Mouse (Mus musculus) gastrocnemius, adult 8-10 months (tissue): Measurements from ENCODE around the gene Adam12. TPM values are rescaled to one million over a fixed set of nuclear protein-coding genes. Genes with fewer than 3 reads are reported as not detected.

ENCODE experiments used
- DNase-seq, 2 experiments: peaks; one replicate each; pipeline ENCODE4 v3.0.0; 2022; ENCODE audit warnings: low spot score in 2 of 2
- total RNA-seq, 4 experiments: library from RNA; stranded (reverse); gene quantifications; 2 replicates each; pipeline ENCODE4 v1.2.4; 2022

The Adam12 gene
- total RNA-seq, 4 experiments from 2014 or later = 0.19 to 0.44 (median 0.40) TPM; not detected in 1

DNA sequence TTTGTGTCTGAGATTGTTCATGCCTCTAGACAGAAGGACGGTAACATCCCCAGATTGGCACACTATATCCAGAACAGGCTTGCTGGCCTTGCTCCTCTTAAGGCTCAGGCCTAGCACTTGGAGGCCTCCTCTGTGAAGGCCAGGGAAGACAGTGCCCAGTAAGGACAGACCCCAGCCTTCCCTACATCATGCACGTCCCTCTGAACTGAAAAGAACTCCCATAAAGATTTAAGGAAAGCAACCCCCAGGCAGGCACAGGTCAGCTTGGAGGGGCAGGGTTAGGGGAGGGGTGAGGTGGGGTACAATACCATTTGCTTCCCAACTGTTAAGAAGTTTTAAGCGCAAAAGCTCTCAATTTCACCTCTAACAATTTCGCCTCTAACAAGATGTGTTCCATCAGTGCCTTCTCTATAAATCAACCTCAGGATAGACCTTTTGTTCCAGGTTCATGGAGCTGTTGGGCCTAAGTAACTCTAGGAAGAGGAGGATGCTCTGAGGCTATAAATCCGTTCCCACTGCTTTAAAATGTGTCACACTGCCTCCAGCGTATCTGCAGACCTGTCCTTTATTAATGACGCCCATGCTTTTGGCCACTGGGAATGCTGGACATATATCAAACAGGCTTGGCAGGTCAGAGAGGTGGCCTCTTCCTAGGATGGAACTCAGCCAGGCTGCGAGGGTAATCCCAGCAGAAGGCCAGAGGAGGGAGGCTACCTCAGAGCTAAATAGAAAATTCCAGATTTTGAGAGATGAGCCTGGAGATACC, 150.5 kb downstream of the Adam12 start:
- no peak for DNase-seq

DNA sequence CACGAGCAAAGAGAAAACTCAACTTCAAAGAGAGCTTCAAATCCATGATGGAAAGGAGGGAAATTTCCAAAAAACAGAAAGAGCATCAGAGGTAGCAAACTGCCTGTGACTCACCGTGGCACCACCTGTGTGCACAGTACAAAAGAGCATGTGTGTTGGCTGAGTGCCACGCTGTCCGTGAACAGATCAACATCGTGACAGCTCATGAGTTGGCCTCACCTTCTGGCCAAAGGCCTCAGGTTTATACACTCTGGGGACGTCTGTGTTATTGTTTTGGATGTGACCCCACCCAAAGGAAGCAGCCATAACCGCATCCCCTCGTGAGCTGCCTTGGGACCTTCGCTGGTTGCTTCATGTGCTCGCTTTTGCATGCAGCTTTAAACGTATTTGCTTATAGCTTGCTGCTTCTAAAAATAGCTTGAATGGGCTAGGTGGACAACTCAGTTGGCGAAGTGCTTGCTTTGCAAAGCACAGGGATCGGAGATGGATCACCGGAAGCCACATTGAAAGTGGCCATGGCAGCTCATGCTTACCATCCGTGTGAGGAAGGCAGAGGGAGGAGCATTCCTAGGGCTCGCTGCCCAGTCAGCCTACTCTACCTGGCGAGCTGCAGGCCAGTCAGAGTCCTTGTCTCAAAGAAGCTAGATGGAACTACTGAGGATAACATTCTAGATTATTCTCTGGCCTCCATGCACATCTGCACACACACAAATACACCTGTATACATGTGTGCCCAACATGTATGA, 151.8 kb downstream of the Adam12 start:
- DNase-seq = no peak

DNA sequence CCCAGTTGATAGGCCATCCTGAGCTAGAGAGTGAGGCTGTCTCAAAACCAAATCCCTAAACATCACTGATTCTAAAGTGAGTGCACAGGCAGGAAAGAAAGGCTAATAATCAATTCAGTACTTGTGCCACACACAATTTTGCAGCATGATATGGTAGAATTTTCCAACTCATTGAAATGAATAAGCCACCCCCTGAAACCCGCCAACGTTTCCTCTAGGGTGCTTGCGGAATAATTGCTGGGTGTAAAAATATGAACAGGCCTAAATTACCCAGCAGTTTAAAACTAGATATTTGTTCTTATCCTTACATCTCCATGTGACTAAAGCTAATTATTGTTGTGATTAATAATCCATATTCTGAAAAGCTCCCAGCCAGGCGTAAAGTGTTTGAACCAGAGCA, 154.3 kb downstream of the Adam12 start:
- no peak for DNase-seq

DNA sequence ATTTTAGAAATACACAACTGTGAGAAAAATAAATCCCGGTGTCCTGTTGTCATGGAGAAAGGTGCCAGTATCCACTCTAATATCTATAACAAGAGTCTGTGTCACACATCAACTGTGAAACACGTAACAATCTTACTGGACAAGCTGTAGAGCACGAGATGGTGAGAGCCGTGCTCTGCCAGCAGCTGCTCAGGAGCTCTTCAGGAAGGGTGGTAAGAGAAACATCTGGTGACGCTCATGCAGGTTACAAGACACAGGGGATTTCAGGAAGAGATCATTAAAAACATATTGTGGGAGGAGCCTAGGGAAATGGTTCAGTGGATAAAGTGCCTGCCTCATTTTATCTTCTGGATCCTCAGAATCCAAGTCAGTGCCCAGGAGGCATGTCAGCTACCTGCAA, 158.9 kb downstream of the Adam12 start:
- DNase-seq = no peak

DNA sequence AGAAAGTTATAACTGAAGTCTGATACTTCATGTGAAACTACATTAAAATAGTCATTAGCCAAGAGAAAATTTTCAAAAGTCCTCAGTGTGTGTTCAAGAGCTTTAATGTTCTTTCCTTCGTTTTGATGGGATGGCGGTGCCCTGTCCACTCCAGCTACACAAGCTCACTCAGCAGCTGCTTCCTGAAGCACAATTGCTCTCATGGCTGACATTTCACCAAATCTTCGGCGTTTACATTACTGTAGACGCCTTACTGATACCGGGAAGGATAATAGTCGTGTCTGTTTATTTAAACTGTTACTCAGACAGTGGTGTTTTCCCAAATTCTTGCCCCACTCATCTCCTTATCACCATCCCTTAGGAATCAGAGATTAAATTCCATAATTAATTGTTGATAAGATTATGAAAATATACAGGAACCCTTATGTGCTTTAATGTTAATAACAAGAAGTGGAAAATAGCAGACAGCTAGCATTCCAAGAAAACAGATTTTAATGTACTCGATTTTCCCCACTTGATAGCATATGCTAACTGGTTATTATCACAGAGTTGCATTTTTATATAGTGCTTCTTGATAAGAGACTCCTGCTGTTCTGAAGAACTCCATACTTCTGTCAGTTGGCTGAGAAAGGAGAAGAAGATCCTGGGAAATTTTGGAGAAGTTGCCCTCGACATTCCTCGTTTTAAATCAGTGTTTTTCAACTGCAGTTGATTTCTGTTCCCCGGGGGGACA, 160.6 kb downstream of the Adam12 start:
- no peak for DNase-seq

DNA sequence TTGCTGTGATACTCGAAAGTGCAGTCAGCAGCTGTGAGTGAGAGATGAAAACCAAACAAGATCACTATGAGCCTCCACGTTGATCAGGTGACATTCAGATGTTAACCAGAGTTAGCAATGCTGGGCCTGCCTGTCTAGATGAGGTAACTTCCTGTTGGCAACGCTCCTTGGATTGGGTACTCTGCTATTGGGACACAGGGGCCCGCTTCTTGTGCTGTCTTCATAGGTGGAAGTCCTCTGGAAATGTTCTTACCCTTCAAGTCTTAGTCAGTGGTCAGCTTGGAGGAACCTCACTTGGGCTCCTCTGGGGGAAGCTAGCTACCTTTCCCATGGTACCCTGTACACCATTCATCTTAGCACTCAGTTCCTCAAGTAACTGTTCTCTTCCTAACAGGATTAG, 169.3 kb downstream of the Adam12 start:
- no peak for DNase-seq

DNA sequence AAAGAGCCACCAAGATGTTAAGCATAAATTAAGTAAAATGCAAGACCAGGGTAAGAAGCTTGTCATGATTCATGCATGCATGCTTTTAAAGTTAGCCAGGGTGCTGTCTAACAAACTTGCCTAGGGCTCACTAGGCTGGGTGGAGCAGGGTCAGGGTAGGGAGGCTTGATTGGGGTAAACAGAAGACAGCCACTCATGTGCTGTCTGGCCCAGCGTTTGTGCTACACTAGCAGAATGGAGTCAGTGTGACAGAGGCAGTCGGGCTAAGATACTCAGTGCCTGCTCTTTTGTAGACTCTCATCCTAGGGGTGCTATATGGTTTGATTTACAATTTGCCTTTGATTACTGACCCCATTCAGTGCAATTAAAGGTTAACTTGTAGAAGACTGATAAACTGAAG, 179.5 kb downstream of the Adam12 start:
- no peak for DNase-seq

DNA sequence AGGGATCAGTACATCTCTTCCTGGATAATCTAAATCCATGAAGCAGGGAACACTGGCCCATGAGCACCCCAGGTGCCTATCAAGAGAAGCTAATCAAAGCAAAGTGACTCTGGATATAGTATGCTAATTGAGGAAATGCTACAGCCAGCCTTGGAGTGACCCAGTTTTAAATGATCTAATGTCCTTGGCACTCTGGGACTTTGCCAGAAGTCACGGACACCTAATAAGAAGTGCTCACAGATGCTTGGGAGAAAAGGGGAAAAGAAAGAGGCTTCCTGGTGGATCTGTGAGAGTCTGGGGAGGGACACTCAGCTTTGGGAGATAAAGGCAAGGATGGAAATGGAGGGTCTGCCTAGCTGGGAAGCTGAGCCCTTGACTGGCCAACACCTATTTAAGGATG, 181.6 kb downstream of the Adam12 start:
- DNase-seq = no peak

DNA sequence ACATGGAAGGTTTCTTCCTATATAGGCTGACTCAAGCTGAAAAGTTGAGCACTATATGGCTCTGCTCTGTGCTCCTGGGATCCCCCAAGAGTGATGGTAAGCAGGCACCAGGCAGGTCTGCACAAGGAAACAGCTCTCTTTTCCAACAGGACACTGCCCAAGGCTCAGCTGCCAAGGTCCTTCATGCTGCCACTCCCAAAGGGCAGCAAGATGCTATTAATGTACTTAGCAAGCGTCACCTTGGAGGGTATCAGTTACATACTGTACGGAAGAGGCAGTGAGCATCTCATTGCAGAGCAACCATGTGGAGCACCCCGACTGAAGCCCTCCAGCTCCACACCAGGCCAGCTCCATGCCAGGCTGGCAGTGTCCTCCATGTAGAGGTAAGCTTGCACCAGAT, 185.6 kb downstream of the Adam12 start:
- no peak for DNase-seq

DNA sequence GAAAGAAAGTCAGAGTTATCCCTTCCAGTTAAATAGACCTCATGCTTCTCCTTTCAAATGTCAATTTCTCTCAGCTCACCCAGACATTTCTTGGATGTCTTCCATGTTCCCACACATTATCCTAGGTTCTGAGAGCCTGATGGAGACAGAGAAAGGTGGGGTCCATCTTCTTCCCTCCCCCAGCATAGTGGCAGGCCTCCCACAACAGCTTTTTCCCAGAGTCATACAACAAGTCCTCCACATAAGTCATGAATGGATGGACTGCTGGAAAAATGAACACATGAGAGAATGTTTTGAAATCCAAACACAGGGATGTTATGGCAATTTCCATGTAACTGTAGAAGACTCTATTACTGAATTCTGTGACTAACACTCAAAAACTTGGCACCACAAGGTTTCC, 188.4 kb downstream of the Adam12 start:
- no peak for DNase-seq

DNA sequence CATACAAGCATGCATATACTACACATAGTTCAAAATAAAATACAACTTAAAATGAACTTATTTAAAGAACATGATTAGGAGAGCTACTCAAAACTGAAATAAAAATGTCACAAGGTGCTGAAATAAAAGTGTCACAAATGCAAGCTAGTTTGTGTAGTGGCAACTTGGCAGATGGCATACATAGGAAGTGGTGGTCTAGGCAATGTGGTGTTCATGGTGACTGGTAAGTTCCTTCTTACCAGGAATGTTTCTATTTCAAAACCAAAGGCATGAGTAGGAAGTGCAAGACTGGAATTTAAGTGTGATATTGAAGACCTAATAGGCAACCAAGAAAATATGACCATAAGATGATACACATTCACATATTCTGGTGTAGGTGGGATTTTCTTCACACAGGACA, 189.3 kb downstream of the Adam12 start:
- no peak for DNase-seq

DNA sequence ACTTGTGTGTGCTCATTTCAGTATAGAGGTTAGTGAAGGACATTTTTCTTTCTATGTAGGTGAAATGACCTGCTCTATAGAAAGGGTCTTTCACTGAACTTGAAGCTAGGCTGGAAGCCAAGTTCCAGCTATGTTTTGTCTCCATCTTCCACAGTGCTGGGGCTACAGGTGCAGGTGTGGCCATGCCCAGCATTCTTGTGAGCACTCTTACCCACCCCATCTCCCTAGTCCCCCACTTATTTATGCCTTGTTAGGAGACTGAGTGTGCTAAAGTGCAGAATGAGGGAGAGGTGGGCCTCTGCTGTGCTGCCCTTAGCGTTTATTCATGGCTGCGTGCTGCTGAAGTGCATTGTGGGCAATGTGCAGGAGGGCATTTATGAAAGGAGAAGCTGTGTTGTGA, 198.0 kb downstream of the Adam12 start:
- DNase-seq = no peak

DNA sequence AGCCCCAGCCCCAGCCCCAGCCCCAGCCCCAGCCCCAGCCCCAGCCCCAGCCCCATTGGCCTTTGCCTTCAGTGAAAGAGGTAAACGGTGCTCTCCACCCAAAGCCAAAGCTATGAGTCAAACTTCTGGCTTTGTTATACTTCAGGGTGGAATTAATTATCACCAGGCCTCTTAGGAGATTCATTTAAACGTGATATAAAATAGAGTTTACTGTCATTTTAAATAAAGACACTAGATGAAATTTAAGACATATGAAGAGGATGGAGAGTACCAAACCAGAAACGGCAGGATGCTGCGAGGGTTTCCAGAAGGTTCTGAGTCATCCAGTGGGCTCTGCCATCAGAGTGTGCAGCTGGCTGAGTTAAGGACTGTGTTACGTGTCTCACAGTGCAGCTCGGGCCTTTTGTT, 199.0 kb downstream of the Adam12 start:
- DNase-seq = no peak

DNA sequence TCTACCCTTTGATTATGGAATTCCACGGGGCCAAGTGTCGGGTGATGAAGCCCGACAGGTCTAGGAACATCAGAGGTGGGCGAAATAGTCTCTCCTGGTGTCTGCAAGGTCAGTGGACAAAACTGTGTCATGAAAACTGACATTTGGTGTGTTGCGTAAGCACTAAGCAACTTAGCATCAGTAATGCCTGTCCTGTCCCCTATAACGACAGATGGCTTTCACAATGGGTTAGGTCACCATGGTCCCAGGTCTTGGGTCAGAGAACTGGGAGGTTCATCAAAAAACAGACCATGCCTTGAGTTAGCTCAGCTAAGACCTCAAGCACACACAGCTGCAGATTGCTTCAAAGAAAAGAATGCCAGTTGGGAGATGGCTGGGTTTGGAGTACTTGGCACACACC, 200.2 kb downstream of the Adam12 start:
- no peak for DNase-seq

DNA sequence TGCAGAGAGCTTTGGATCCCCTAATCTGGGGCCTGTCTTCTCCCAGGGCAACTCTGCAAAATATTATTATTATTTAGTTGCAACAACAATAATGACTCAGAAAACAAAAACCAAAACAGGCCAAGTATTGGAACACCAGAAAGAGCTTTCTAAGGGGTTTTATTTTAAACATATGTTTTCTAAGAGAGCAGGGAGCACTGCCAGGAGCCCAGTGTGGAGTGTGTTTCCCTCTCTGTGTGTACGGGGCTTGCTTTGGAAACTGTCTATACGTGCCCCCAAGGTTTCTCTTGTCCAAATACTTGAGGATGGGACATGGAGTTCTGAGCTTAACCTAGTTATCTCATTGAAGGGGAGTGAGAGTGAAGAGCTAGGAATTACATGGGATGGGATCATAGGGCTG, 200.7 kb downstream of the Adam12 start:
- no peak for DNase-seq

DNA sequence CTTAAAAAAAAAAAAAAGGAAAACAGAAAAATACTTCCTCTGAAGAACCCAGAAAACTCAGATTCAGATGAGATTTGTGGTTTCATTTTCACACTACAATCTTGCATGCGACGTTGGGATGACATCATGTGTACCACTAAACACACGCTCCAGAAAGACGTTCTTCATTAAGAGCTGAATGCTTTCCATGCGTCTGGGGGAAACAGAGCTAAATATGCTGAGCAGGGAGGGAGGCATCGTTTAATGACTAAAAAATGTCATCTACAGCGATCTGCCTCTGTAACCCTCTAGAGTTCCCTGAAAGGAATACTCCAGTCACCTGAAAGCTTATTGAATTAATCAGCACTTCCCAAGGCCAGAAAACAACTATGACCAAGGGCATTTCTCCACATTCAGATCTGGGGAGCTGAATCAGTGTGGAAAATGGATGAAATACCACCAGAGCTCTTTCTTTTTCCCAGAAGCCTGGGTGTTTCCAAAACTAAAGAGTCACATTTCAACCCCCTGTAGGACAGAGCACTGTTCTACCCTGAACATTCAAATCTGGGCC, 203.6 kb downstream of the Adam12 start:
- DNase-seq = no peak

DNA sequence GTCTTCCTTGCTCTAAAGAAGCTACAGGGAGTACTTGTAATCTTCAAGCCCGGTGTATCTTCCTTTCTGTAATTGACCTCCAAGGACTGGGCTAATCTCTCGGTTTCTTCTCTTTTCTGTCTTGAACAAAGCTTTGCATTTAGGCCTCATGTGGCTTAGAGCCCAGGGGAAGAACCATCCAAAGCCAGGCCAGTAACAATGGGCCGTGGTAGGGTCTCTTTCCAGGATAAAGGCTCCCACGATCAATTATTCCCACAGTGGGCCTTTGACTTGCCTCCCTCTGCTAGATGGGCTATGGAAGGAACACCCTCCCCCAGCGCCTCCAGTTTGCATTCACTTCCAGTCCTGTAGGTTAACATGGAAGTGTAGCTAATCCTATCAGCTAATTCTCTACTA, 204.9 kb downstream of the Adam12 start:
- no peak for DNase-seq

DNA sequence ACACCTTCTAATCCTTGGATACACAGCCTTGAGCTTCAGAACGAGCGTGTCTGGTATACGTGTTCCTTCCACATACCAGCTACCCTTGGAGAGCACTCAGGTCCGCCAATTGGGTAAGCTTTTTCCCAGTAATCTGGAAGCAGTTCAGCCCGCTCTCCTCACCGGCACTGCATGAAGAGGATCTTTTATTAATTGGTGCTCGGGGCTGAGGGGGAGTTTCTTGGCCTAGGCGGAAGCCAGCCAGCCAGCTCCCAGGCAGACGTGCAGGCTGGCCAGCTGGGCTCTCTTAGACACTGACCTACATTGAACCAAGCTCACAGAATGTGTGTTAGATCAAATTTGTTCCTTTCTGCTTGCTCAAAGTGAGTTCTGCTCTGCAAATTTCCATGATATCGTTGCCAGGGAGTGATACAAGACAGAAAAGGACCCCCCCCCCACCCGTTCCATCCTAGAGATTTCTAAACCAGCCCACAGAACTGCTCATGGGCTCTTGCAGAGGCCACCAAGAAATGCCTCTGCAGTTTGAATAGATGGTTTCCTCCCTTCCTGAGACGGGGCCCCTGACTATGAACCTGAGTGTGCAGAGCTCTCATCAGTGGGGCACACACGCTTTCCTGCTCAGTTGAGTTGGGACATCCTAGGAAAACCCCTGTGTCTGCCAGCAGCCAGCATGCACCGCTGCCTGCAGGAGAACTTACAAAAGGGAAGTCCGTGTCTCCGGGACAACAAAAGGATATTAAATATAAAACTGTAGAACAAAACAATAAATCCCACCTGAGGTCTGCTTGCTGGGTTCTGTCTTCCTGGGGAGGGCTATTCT, 205.5 kb downstream of the Adam12 start:
- DNase-seq = peak; percentile 28 to 49

DNA sequence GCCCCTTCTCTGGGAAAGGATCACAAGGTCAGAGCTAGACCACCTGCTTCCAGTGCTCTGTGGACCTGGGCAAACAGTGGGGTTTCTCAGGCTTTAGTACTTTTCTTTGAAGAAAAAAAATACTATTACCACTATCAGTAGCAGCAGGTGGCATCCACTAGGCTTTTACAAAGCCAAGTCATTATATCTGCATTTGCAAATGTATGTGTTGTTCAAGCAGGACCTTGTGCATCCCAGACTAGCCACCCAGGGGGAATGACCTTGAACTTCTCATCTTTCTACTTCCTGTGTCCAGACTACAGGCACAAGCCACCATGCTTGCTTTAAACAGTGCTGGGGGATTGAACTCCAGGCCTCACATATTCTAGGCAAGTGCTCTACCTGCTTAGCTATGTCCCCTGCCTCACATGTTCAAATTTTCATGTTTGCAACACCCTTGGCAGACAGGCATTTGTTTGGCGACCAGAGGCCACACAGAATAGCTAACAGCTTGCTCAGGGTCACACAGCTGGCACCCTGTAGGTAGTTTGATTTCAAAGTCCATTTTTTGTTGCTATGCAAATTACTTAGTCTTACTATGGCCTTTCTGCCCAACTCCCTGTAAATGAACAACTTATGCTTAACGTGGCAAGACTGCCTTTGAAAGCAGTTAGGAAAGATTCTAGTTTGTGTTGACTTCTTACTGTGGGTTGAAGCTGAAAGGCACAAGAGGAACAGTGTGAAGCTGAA, 209.6 kb downstream of the Adam12 start:
- DNase-seq = no peak

DNA sequence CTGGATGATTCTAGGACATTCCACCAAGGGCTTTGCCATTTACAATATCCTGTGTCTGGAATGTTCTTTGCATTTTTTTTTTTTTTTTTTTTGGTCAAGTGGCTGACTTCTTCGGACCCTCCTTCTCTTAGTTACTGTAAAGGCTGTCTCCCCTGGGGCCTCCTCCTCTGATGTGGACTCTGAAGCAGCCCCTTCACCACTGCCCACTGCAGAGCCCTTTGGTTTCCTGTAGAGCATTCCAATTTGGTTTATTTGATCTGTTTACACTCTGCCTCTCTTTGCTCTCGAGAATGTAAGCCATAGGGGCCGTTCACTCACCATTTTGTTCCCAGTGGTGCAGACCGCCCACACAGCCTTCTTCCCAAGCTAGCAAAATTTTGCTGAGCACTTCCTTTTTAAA, 216.7 kb downstream of the Adam12 start:
- no peak for DNase-seq

DNA sequence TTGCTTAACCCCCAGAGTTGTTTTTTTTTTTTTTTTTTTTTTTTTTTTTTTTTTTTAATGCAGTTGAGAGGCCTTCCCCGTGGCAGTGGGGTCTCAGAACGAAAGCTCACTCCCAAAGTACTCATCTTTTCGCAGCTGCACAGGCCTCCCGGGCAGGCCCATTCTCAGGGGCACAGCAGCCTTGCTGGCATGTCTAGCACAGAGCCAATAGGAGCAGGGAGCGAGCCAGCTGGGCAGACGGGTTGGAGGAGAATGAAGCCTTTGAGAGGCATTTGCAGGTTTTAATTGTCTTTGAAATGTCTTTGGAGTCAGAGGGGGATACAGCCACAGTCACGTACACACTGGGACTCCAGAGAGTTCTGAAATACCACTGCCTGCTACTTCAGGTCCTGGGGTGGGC, 217.2 kb downstream of the Adam12 start:
- no peak for DNase-seq
